Mouse (Mus musculus): ENCODE measurements around the gene Rab11fip5. TPM values are rescaled to one million over a fixed set of nuclear protein-coding genes. Genes with fewer than 3 reads are reported as not detected.

The Rab11fip5 gene
- total RNA-seq, 4 experiments from 2014 or later: 62.7 to 80.9 (median 72.0) TPM

- DNase-seq (ENCODE audit: low spot score): no peak
Observed at GRCm38 (mm10) chr6:85348133-85348532, 26.3 kb downstream of the Rab11fip5 start.

DNA sequence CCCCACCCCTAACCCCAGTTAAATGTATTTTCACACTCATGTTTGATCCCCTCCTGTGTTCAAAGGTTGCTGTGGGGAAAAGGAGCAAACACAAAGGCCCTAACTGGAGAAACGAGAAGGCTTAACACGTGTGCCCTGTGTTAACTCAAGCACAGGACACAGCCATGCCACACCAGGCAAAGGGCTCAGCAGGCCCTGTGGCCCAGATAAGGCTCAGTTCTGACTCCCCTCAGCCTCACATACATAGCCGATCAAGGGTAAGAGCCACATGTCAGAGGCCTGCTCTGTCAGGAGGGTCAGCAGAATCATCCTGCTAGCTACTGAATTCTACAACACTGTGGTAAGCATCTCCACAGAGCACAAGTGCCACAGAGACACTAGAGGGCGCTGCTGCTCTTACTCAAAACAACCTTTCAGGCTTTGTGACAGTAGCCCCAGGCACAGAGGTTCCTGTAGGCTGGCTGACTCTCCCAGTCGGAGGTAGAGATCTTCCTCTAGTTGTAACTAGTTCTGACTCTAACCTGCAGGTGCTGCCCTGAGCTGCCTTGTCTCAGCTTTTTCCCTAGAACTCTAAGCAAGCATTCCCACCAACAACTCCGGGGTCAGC lies 28.3 kb downstream of the Rab11fip5 start:
- peak; percentile 85 for DNase-seq (ENCODE audit: low spot score)

DNA sequence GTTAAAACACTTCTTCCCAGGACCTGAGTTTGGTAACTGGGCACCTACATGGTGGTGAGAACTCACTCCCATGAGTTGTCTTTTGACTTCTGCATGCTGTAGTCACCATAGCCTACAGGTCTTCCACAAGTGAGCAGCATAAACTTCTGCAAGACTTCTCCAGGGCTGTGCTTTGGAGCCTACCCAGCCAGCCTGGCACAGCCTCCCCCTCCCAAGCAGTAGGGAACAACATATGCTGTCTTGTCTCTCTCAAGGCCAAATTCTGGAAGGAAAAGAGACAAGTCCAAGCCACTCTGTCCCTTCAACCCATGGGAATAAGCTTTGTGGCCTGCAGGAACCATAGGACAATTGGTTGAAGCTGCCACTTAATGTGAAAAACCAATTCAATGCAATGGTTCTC lies 29.5 kb downstream of the Rab11fip5 start:
- DNase-seq (ENCODE audit: low spot score): no peak

GRCm38 (mm10) chr6:85343027-85343426 lies 31.4 kb downstream of the Rab11fip5 start:
- DNase-seq (ENCODE audit: low spot score): no peak

DNA sequence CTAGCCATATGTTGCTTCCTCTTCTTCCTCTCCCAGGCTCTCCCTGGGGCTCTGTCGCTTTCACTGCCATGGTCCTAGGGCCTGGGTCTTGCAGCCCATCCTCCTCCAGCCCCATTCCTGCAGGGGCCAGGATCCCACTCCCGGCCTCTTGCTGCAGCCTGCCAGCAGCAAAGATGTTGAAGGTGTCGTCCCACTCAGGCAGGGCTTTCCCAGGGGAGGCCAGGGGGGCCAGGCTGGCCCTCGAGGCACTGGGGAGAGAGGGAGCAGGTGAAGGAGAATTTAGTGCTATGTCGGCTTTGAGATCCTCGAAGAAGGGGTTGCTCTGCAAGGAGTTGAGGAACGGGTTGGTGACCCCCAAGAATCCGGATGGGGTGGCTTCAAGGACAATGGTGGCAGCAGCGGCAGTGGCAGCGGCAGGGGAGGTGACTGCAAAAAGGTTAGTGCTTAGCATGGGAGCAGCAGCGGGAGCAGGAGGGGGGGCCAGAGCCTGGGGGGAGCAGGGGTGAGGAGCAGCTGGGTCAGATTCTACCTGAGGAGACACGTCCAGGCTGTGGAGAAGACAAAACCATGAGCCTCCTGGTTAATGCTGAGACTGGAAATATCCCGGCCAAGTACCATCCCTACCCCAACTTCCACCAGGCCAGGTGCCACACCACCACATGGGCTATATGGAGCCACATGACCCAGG lies 32.5 kb downstream of the Rab11fip5 start:
- no peak for DNase-seq (ENCODE audit: low spot score)

GRCm38 (mm10) chr6:85340184-85340583 lies 34.2 kb downstream of the Rab11fip5 start:
- no peak for DNase-seq (ENCODE audit: low spot score)

GRCm38 (mm10) chr6:85339273-85339901 lies 35.0 kb downstream of the Rab11fip5 start:
- DNase-seq (ENCODE audit: low spot score): no peak

DNA sequence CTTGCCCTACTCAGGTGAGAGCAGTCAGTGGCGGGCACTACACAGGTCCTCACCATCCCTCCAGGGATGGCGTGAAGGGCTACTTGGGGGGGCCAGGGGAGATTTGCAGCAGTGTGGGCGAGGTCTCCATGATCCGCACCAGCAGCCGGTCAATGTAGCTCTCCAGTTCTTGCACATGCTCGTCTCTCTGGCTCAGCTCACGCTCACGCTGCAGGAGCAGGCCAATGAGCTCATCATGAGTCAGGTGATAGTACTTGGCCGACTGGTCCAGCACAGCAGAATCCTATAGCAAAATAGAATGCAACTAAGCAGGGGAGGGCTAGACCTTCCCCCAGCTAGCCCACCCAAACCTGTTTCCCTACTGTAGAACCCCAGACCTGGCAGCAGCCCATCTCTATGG lies 37.5 kb downstream of the Rab11fip5 start:
- no peak for DNase-seq (ENCODE audit: low spot score)

DNA sequence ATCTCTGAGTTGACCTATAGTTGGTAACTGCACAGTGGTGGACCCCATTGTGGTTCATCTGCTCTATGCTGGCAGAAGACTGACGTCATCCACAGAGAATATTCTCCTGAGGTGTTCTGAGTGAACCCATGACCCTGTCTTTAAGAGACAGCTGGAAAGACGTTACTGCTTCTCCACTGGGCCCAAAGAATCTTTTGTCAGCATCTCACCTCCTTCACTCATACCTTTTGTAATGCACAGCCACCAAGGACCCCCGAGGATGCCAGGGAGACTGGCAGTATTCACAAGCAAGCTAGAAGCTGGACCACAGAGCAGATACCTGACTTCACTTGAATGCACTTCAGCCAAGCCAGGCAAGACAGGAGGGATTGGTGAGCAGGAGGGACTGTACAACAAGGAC lies 39.1 kb downstream of the Rab11fip5 start:
- no peak for DNase-seq (ENCODE audit: low spot score)

DNA sequence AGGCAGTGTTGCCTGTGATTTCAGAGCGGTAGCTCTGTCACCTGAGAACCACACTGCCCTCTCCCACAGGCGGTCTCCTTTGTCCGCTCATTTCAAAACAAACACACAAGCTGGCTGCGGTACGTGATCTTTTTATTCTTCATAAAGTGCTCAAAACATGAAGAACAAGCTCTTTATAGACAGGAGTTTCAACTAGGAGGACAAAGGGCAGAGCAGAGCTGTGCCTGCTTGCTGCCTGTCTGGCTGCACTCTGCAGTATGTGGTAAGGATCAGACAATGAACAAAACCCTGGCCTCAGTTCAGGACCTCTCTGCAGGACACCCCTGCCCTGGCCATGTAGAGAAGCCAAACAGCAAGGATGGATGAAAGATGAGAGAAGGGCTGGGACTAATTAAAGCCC lies 39.6 kb downstream of the Rab11fip5 start:
- DNase-seq (ENCODE audit: low spot score): no peak

DNA sequence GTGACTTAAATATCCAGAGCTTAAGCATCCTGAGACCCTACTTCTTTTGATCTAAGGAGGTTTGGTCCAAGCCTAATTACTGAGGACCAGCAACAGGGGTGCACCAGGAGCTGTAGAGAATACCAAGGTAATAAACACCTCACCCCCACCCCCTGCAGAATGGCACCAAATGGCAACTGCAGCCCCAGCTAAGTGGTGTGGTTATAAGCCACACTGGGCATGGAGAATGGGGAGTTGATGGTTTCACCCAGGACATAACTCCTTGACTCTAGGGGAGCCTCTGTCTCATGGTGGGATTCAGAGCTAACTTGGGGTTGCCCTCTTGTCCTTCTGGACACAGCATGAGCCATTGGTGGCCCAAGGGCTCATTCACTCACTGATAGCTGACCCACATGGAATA lies 40.2 kb downstream of the Rab11fip5 start:
- DNase-seq (ENCODE audit: low spot score): no peak

DNA sequence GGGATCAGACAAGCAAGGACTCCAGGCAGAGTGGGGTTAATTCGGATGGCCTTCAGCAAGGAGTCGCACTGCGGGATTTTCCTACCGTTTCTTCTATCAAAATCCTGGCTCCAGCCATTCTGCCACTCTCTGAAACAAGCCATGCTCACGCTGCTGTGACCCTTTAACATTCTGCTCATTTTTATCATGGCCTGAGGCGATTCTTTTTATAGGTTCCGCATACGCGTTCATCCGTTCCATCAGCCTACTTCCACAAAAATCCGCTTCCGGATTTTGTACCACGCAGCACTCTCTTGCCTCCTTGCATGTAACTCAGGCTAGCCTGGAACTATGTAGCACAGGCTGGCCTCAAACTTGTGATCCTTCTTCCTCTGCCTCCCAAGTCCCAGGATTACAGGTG lies 40.7 kb downstream of the Rab11fip5 start:
- no peak for DNase-seq (ENCODE audit: low spot score)

- peak; percentile 95 for DNase-seq (ENCODE audit: low spot score)
Observed at GRCm38 (mm10) chr6:85333000-85333669, 41.3 kb downstream of the Rab11fip5 start, which contains the start of gene Sfxn5. Gene Sfxn5, minus strand, starts transcription at chr6:85333422.

DNA sequence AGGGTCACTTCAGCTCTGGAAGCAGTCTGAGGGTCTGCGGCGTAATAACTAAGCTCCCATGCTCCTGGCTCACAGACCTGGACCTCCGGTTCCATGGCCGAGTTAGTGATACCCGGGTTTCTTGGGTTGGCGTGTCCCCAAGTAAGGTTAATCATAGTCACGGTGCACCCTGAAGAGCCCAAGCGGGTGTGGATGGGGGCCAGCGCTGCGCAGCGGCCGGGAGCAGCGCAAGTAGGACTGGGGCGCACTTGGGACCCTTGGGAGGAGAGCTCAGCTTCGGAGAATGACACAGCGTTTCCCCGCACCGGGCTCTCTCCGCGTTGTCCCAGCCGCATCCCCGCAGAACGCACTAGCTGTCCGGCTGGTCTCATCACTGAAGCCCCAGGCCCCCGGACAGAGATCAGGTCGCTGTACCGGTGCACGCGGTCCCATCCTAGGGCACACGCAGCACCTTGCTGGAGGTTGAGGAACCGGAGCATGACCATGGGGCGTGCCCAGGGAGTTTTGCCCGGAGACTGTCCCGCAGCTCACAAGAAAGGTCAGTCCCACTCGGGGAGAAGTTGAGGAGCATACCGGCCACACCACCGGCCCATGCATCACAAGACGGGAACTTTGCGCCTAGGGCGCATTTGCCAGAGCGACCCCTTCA lies 42.0 kb downstream of the Rab11fip5 start:
- no peak for DNase-seq (ENCODE audit: low spot score)

DNA sequence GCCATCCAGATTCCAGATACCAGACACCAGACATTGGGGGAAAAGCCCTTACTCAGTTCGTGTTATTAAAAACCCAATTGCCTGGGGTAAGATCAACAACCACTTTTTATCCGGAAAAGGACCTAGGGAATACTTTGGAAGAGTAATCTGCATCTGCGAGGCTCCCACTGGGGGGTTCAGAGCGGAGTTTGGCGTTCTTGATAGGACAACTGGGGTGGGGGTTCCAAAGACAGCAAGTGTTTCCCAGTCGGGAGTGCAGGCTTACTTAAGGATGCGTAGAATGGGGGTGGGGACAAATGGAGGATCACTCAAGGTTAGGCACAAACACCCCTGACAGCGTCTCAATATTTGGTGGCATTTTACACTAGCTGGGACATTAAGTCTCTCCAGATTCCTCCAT lies 42.7 kb downstream of the Rab11fip5 start:
- DNase-seq (ENCODE audit: low spot score): no peak

- no peak for DNase-seq (ENCODE audit: low spot score)
Observed at GRCm38 (mm10) chr6:85331221-85331735, 43.2 kb downstream of the Rab11fip5 start.

- DNase-seq (ENCODE audit: low spot score): no peak
Observed at GRCm38 (mm10) chr6:85329666-85330185, 44.7 kb downstream of the Rab11fip5 start.

- DNase-seq (ENCODE audit: low spot score): no peak
Observed at GRCm38 (mm10) chr6:85326564-85326963, 47.9 kb downstream of the Rab11fip5 start.

DNA sequence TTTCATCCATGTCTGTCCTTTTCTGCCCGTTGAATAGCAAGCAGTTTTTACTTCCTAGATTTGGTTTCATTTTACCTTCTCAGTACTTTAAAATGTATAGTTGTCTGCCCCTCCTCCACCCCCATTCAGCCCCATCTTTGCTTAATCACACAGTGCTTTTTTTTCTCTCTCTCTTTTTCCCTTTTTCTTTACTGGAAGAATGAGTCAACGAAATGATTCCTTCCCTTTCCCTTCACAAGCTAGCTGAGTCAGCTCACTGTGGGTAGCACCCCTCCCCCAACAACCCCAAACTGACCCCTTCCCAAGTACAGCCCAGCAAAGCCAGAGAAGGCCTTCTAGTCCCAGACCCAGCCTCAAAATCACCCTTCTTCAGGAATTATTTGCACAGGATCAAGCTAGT lies 49.3 kb downstream of the Rab11fip5 start:
- DNase-seq (ENCODE audit: low spot score): no peak

GRCm38 (mm10) chr6:85320445-85320866 lies 54.0 kb downstream of the Rab11fip5 start:
- DNase-seq (ENCODE audit: low spot score): no peak

DNA sequence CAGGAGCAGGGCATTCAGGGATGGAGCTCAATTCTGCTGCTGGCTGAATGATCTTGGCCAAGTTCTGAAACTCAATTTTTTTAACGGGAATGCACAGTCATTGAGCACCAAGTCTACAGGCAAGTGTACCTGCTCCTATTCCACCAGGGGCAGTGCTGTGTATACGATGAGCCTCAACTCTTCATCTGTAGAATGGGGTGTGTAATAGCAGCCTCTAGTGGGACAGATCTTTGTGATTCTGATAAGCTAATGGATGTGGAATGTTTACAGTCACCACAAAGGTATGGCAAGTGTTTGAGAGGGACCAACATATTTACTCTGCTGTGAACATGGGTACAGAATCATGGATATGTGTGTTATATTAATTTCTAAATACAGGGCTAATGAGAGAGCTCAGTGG lies 58.2 kb downstream of the Rab11fip5 start:
- DNase-seq (ENCODE audit: low spot score): no peak

Measured in heart, adult 8-10 months (tissue).